Mouse (Mus musculus) frontal cortex, postnatal 14 days (tissue): ENCODE measurements around the gene Nfib.

Source experiments
- DNase-seq, 2 experiments: peaks; one replicate each; pipeline ENCODE4 v3.0.0; 2022; ENCODE audit warnings: low spot score in 2 of 2

The Nfib gene

DNA sequence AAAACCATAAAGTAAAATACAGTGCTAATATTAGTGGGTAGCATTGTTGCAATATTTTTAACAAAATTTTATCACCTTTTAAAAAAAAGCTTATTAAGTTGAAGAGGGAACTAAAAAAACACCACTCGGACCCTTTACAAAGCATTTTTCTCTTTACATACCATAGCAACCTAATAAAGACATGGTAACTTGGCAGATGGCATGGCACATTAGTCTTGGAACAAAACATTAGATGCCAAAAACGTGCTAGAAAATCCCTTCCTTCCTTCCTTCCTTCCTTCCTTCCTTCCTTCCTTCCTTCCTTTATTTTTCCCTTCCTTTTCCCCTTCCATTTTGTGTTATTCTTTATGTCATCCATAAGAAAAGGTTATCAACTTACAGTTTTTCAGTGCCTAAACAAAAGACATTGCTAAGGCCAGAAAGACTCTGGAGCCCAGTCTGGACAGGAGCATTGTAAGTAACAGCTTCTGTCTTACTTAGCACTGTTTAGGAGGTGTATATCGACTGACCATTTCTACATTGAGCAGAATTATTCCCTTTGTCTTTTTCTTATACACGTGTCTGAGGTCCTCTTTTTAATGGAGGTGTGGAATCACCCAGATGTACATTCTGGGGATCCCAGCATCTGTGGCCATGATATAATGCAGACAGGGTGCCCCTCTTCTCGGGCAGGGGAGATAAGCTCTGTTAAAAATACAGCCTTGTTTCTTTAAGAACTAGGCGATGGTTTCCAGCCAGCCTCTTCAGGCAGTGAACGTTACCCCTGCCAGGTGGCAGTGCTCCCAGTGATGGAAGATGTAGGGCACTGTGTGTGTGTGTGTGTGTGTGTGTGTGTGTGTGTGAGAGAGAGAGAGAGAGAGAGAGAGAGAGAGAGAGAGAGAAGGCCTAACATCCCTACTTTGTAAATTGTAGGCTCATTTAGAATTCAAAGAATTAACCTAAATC is 113.2 kb downstream of the Nfib start:
- peak in 1 of 2 experiments; percentile 29 for DNase-seq

DNA sequence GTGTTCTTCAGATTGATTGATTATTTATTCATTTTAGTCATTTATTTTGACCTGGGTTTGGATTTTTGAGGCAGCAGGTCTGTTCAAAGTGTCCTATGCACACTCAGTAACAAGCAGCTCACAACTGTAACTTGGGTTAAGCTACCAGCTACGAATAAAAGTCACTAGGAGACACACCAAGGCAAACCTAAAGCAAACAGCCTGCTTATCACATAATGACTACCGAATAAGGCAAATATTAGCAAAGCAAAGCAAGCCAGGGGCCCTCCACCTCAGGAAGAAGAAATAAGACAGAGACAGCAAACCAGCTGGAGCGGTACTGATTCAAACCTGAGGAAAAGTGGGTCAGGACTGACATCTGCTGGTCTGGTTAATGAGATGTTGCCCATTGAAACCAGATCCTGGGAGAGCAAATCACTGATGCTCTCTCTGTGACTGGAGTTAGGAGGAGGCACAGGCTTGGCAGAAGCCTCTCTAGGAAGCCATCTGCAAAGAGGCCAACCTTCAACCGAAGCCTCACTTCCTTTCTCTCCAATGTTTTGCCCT is 116.1 kb downstream of the Nfib start:
- DNase-seq, result peak; percentile 17 to 31

DNA sequence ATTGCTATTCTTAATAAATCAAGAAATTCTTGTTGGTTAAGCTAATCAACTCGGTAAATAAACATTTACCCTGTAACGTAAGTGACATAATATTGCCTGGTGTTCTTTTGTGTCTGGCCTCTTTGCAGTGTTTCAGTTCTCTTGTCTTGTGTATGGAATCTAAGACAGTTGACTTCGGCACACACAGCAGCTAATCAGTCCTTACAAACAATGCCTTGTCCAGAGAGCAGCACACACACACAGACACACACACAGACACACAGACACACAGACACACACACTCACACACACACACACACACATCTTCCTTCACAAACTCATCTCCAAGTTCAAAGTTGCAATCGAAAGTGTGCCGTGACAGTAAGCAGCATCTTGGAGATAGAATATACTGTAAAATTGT is 116.8 kb downstream of the Nfib start:
- no peak for DNase-seq

DNA sequence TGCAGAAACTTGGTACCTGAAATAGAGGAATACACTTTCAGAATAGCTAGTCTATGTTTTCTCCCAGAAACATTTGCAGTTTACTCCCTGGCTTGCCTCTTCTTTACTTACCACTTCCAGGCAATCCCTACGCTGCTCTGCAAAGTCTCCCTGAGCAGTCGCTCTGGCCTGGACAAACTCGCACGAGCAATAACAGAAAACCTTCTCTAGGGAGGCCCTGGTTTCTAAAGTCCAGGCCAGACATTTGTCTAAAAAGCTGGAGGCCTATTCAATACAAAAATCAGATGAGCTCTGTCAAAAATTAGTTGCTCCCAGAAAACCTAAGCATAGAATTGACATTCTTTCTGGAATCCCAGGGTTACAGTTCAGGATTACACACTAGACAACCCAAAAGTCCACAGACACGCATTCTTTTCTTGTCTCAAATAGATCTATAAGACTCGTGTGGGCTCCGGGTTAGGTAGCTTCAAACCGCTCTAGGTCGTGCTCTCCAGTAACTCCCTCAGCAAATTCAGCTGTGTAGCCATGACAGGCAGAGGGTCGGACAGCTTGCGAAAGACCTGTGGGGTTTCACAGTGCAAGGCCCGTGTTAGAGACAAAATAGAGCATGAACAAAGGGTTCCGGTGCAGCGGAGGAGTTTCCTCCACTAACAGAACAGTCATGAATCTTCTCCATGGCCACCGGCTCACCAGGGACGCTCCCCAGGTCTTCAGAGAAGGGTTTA is 118.2 kb downstream of the Nfib start:
- DNase-seq, result no peak

DNA sequence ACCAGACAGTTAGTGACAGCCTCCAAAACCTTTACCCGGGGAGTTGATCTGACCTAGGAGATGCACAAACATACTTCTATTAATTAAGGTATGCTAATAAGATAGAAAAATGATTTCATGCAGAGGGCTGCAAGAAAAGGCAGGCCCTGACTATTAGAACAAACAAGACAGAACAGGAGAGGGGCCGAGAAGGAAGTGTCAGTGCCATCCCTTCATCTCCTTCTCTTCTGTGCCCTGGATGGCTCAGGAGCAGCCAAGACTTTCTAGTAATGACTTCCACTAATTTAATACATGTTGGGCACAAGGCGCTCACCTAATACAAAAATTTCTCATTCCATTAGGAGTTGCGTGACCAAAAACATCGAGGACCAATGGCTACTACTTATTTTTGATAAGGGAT is 118.9 kb downstream of the Nfib start:
- DNase-seq, result no peak

DNA sequence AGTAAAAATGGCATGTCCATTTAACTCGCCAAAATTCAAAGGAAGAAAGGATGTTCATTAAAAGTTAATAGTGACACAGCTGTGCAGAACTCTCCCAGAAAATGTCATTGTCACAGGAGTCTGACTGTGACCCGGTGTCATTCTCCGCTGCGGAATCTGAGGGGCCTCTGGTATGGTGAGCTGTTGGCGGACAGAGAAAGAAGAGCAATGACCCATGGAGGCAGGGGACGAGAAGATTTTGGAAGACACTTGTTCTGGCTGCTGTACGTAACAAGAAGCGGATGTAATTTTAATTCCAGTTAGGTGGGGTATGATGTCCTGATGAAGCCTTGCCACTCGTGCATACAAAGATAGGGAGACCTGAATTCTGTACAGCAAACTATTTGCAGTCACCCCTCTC is 120.0 kb downstream of the Nfib start:
- DNase-seq, result no peak

DNA sequence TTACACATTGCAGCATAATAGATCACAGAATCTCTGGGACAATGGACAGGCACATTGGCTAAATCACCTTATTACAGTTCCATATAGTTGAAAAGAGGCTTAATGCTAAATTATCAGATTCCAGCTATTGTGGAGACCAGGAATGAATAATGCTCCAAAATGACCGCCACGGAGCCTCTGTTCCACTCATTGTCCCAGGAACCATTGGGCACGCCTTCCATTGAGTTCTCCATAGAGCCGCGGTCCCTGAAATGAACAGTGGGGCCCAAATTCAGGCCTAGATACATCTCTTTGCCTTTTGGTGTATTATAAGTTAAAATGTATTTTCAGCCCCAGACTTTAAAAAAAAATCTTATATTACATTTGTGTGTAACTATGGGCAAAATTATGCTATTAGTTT is 120.5 kb downstream of the Nfib start:
- DNase-seq, result no peak

DNA sequence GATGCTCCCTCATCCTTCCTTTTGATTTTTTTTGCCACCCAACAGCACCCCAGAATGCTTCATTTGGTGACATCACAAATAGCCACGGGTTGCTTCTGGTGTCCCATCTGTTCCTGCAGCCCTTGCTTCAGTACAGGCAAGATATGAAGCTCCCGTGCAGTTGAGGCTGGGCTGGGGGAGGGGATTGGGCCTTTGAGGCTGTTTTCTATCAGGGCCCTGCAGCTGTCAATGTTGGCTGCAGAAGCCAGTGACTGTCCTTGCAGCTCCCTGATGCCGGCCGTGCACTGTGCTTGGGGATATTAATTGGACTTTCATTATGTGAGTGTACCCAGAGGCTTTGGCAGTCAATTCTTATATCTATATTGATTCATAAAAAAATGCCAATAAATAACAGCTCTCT is 121.0 kb downstream of the Nfib start:
- no peak for DNase-seq

DNA sequence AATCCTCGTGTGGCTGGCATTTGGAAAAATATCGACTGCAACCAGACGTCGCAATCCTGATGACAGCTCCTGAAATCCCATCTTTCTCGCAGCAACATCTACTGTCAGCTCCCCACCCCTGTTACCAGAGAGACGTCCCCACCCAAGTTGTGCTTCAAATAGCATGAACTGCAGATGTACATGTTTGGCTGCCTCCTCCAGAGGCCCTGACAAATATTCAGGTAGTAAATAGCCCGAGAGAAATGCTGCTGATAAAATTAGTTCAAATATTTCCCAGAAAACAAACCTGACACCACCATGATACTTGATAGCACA is 132.3 kb downstream of the Nfib start:
- DNase-seq, result no peak

DNA sequence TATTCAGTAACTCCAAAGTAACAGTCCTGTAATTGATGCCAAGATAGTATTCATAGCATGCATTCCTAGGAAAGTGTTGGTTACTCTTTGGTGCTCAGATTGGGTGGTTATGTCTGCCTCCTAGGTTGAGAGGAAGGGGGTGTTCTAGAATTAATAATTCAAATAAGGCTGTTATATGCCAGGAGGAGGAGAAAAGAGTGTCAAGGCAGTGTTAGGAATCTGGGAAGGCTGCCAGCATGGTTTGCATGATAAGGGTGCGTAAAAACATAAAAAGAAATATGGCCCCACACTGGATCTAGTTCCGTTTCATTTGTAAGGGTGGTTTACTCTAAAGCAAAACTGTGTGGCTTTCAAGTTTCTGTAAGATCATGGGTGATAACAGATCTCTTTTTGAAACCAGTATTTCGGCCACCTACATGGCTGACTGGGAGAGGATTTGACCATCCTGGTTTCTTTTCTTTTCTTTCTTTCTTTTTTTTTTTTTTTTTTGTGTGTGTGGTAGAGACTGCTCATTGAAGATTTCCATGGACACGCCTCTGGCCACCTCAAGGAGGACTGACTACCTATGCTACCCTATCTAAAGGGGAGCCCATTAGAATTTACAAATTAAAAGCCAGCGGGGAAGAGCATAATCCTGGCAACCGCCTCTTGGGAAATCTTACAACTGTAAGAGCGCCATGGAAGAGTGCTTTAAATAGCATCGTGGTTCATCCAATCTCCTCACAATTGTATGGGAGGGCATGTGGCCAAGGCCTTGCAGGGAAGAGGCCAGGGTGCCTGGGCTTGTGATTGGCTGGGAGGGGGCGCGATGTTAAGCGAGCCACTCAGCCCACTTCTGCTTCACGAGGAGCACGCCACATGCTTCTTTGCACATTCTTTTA is 132.9 kb downstream of the Nfib start:
- peak in 1 of 2 experiments; percentile 20 for DNase-seq

DNA sequence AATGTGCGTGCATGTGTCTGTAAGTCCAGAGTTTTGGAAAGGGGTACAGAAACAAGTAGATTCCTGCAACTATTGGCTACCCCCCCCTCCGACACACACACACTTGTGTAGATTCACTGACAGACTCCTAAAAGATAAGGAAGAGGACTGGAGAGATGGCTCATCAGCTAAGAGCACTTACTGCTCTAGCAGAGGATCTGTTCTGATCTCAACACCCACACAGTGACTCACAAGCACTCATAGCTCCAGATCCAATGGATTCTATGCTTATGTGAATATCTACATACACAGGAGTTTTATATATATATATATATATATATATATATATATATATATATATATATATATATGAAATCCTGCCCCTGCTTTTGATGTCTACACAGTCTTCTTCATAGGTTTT is 146.7 kb downstream of the Nfib start:
- no peak for DNase-seq

DNA sequence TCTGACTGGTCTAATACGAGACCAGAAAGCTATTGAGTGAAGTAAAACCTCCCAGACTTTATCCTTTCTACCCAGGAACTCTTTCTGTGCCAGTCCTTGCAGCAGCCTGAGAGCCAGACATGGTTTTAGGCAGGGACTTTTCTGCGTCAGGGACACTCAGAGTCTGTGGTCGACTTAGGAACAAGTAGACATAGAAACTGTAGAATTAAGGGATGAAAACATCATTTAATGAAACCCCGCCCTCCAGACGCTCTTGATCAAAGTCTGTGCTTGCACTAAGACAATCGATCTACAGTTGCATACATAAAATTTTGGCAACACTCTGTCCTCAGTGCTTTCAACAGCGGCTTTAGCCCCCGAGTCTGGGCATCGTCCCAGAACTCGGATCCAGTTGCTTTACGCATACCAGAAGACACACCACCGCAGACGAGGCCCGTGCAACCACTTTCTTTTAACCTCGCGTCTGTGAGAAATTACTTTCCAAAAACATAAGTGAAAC is 149.8 kb downstream of the Nfib start:
- no peak for DNase-seq

DNA sequence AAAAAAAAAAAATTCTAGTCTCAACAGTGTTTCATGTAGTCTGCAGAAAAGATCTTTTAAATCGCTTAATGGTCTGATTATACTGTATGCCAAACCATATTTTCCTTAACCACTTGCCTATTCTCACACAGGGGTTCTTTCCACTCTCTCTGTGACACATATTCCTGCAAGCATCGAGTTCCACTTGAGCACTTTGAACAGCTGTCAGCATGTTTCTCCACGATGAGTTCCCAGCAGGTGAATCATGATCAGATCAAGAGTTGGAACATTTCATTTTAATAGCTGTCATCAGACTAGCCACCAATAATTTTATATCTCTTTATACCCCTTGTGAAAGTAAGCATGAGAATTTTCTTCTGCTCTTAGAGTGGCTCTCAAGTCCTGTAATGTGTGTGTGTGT is 151.9 kb downstream of the Nfib start:
- no peak for DNase-seq

DNA sequence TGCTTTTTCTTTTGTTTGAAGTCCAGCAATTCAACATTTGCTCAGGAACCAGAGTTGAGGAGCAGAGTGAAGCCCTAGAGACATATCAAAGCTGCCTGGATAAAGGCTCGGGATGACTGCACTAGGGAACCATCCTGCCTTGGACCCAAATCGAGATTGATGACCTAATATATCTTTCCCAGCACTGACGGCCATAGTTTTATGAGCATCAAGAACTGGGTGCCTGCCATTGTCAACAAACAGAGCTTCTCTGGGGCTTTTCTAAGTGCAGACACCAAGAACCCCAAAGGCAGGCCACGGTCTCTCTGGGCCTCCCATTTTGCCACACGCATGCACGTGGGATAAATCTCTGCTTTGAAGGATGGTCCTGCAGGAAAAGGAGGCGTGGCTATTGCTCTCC is 153.3 kb downstream of the Nfib start:
- DNase-seq, result no peak

DNA sequence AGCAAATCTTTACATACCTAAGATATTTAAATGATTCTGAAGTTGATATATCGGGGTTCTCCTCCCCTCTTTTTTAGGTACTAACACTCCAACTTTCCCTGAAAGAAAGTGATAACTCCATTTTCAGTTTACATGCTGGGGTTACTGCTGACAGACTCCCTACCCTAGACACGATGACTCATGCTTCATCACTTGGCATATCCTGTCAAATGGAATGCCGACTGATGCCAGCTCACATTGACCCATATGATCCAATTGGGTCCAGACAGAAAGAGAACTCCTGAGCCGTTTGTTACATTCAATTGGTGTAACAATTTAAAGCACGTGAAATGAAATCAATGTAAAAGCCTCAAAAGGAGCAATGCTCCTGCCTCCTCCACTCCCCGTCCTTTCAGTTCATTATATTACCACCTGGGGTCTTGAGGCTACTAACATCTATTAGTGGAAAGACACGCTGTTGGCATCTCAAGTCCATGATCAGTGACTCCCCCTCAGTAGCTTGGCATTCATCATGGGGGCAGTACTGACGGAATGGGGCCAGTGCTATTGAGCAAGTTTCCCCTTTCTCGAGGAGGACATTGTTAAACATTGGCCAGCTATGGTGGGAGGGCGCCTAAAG is 155.7 kb downstream of the Nfib start:
- DNase-seq, result no peak

DNA sequence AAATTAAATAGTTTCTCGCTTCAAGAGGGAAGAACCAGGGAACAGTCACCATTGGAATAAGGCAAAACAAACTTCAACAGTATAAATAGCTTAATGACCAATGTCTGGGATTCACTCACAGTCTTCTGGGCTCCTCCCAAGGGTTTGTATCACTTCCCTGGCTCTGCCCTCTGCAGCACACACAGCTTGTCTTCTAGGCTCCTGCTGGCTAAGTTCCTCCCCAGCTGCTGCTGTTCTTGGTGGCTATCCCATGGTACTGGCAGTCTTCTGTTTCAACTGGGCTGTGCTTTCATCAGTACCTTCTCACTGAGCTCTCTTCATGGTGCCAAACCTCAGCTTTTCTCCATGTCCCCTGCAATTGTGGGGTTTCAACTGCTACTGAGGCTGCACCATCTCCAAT is 157.3 kb downstream of the Nfib start:
- no peak for DNase-seq

DNA sequence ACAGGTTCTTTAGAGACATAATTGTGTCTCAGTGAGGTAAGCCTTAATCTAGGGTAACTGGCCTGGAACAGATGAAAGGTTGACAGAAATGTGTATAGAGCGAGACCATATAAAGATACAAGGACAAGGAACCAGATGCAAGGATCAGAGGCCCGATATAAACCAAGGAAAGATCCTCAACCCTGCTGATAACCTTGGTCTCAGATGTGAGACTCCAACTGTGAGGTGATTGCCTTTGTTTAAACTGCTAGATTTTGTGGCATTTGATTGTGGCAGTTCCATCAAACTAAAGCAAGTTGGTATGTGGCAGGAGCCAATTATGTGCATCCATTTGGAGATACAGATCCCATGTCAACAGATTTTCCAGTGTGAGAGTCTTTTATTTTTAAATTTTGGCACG is 161.6 kb downstream of the Nfib start:
- DNase-seq, result no peak

DNA sequence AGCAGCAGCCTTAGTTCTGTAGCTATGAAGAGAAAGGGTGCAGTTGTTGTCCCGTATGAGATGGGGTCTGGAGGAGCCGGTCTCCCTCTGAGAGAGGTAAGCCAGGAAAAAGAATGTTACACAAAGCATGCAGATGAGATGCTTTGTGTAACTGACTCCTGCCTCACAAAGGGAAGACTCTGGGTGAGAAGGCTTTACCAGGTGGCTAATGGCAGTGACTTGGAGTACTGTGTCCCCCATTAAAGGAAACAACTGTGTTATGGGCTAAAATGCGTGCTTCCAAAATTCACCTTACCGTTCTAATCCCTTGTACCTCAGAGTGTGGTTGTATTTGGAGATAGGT is 162.2 kb downstream of the Nfib start:
- DNase-seq, result no peak

DNA sequence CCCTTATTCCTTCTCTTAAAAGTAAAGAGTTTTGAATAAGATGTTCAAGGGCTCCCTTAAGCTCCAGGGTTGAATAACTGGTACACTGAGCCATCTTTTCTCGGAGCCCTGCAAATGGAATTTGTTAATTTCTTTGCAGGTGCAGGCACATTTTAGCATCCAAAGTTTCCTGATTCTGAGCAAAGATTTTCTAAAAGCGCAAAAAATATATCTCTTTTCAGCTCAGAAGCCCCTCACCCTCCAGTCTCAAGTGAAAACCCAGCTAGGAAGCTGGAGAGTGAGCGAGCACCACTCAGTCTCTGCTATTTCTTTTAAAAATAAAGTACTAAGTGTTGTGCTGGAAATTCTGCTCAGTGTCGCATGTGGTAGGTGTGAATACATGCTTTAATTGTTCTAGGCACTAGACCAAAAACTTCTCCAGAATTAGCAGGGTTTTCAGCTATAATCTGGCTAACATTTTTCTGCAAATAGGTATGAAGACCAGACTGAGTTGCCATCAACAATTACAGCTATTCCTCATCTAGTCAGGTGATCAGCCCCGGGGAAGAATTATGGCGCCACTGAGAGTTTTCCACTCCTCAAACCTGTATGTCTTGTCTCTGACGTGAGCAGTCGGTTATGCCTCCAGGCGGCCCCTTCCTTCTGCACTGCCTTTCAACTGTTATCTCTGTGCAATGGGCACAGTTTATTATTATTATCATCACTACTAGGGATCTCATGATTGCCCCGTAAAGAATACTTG is 162.7 kb downstream of the Nfib start:
- DNase-seq, result no peak

DNA sequence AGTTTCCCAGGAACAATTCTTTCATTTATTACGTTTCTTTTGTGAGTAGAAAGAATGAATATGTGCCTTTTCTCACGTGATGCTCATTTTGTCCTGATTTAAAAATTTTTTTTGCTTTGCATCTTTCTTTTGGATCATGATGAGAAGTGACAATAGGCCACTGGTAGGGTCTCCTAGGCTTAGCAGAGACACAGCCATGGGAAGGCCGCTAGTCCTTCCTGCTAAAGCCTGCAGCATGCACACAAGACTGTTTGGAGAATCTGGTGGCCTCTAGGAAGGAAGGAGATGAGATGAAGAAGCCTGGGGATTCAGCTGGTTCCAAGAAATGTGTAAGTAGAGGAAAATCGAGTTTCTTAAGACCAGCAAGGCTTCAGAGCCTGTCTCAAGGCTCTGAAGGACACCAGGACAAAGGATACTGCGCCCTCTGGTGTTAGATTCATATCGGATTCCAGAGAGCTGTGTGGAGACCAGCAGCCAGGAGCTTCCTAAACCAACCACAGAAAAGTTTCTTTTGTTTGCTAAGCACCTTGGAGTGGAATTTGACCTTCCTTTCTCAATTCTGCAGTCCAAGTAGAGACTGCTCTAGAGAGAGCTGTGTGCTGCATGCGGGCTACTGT is 163.5 kb downstream of the Nfib start:
- DNase-seq, result peak in 1 of 2 experiments; percentile 65
